ENCODE assay signal across 13 mouse cellular contexts in genomic region chr2:167430737-167431417, GRCm38 (mm10). TPM values are rescaled to one million over a fixed set of nuclear protein-coding genes. Genes with fewer than 3 reads are reported as not detected.
DNase-seq lines count a peak whose midpoint lies in the region; ATAC-seq and TF ChIP-seq lines count a peak whose summit lies in the region.
"Had no signal": no experiment of that assay in that cellular context is flagged by ENCODE, and none has a peak within 500 bp of the region (broad histone marks: within the 10 kb centered on the region; RNA-seq: fewer than 3 reads in every experiment).

No protein-coding gene starts in this region.

- no peak overlapping the region for H3K9ac ChIP-seq in intestine, embryonic 15.5 days
- H3K9ac ChIP-seq in intestine, postnatal 0 days (ENCODE audit: low read depth, low read length), result no peak overlapping the region
- no peak overlapping the region for H3K9ac ChIP-seq in ES-Bruce4 (ENCODE audit: low read depth, poor library complexity, severe bottlenecking)
- H3K9ac ChIP-seq in liver, embryonic 15.5 days, result peak overlapping the region; percentile 30
- H3K9ac ChIP-seq in midbrain, embryonic 15.5 days, result no peak overlapping the region
- H3K9ac ChIP-seq: embryonic facial prominence, embryonic 15.5 days had no signal

- H3K9me3 ChIP-seq in intestine, embryonic 15.5 days, result no peaks in the 10 kb centered on the region
- no peaks in the 10 kb centered on the region for H3K9me3 ChIP-seq in intestine, postnatal 0 days (ENCODE audit: control insufficient read depth)
- H3K9me3 ChIP-seq in ES-Bruce4 (replicated peaks; ENCODE audit: control insufficient read depth, insufficient read depth, low read length, poor library complexity, severe bottlenecking), result no peaks in the 10 kb centered on the region
- H3K9me3 ChIP-seq in embryonic facial prominence, embryonic 10.5 days, result no peaks in the 10 kb centered on the region
- H3K9me3 ChIP-seq in liver, embryonic 15.5 days (replicated peaks), result no peaks in the 10 kb centered on the region
- no peaks in the 10 kb centered on the region for H3K9me3 ChIP-seq in midbrain, embryonic 15.5 days
- H3K9me3 ChIP-seq: embryonic facial prominence, embryonic 15.5 days had no signal

- no peak overlapping the region for H3K4me3 ChIP-seq in intestine, embryonic 15.5 days (replicated peaks)
- H3K4me3 ChIP-seq in intestine, postnatal 0 days (ENCODE audit: low read depth, low read length), result no peak overlapping the region
- no peak overlapping the region for H3K4me3 ChIP-seq in ES-Bruce4 (ENCODE audit: low read depth, low read length)
- H3K4me3 ChIP-seq in embryonic facial prominence, embryonic 10.5 days, result no peak overlapping the region
- no peak overlapping the region for H3K4me3 ChIP-seq in liver, embryonic 15.5 days (replicated peaks)
- no peak overlapping the region for H3K4me3 ChIP-seq in gastrocnemius, adult 2 months
- H3K4me3 ChIP-seq in midbrain, embryonic 15.5 days, result no peak overlapping the region
- H3K4me3 ChIP-seq: embryonic facial prominence, embryonic 15.5 days had no signal

- no peaks in the 10 kb centered on the region for H3K4me1 ChIP-seq in intestine, embryonic 15.5 days (replicated peaks)
- no peaks in the 10 kb centered on the region for H3K4me1 ChIP-seq in intestine, postnatal 0 days (replicated peaks; ENCODE audit: control insufficient read depth, insufficient read depth, low read length)
- H3K4me1 ChIP-seq in ES-Bruce4 (ENCODE audit: control insufficient read depth, insufficient read depth, low read length), result peaks cover 3% of the 10 kb centered on the region
- H3K4me1 ChIP-seq in embryonic facial prominence, embryonic 10.5 days, result no peaks in the 10 kb centered on the region
- peaks cover 48% of the 10 kb centered on the region for H3K4me1 ChIP-seq in liver, embryonic 15.5 days (replicated peaks)
- H3K4me1 ChIP-seq in midbrain, embryonic 15.5 days, result no peaks in the 10 kb centered on the region
- H3K4me1 ChIP-seq: embryonic facial prominence, embryonic 15.5 days had no signal

- TF ChIP-seq POLR2A in ES-Bruce4 (IDR thresholded peaks at IDR 0.05; ENCODE audit: insufficient read depth, low read length), result no peak

- TF ChIP-seq EP300 in ES-Bruce4 (IDR thresholded peaks at IDR 0.05; ENCODE audit: insufficient read depth, low read depth, low read length), result no peak

- H3K36me3 ChIP-seq in intestine, embryonic 15.5 days, result peaks cover 20% of the 10 kb centered on the region; the same call in 1 of the 2 replicates
- H3K36me3 ChIP-seq in intestine, postnatal 0 days (ENCODE audit: control insufficient read depth, insufficient read depth), result peaks cover 54% of the 10 kb centered on the region
- H3K36me3 ChIP-seq in ES-Bruce4 (ENCODE audit: control insufficient read depth, insufficient read depth, low read length, poor library complexity, severe bottlenecking), result peaks cover 54% of the 10 kb centered on the region
- H3K36me3 ChIP-seq in embryonic facial prominence, embryonic 10.5 days (replicated peaks), result peaks cover 89% of the 10 kb centered on the region
- H3K36me3 ChIP-seq in liver, embryonic 15.5 days (replicated peaks), result peaks cover 75% of the 10 kb centered on the region
- peaks cover 12% of the 10 kb centered on the region; the same call in 1 of the 2 replicates for H3K36me3 ChIP-seq in midbrain, embryonic 15.5 days (replicated peaks)

- H3K4me2 ChIP-seq in intestine, embryonic 15.5 days (replicated peaks), result no peak overlapping the region
- H3K4me2 ChIP-seq in intestine, postnatal 0 days (replicated peaks; ENCODE audit: low read depth), result no peak overlapping the region
- peak overlapping the region; percentile 47 for H3K4me2 ChIP-seq in liver, embryonic 15.5 days
- no peak overlapping the region for H3K4me2 ChIP-seq in midbrain, embryonic 15.5 days
- H3K4me2 ChIP-seq: embryonic facial prominence, embryonic 15.5 days had no signal

- intact Hi-C loops in gastrocnemius, adult 2 months (cut with DNase I), result no loop called here

- 0 out of 2 replicates have a peak, but pooled peaks have one; percentile 39 for ATAC-seq in intestine, embryonic 15.5 days
- ATAC-seq in intestine, postnatal 0 days, result no peak
- peak; percentile 94 for ATAC-seq in liver, embryonic 15.5 days (ENCODE audit: insufficient read depth)
- no peak for ATAC-seq in midbrain, embryonic 15.5 days (replicated peaks)
- ATAC-seq: midbrain, embryonic 16.5 days had no signal

- no peaks in the 10 kb centered on the region for H3K27me3 ChIP-seq in intestine, embryonic 15.5 days (replicated peaks)
- H3K27me3 ChIP-seq in intestine, postnatal 0 days (replicated peaks; ENCODE audit: control insufficient read depth, insufficient read depth, low read length), result no peaks in the 10 kb centered on the region
- no peaks in the 10 kb centered on the region for H3K27me3 ChIP-seq in ES-Bruce4 (ENCODE audit: control insufficient read depth, insufficient read depth, low read length, poor library complexity, severe bottlenecking)
- H3K27me3 ChIP-seq in embryonic facial prominence, embryonic 10.5 days (replicated peaks; ENCODE audit: low read depth, poor library complexity, severe bottlenecking), result no peaks in the 10 kb centered on the region
- H3K27me3 ChIP-seq in liver, embryonic 15.5 days, result no peaks in the 10 kb centered on the region
- no peaks in the 10 kb centered on the region for H3K27me3 ChIP-seq in midbrain, embryonic 15.5 days (replicated peaks)
- H3K27me3 ChIP-seq: embryonic facial prominence, embryonic 15.5 days had no signal

- H3K27ac ChIP-seq in intestine, embryonic 15.5 days, result no peak overlapping the region
- H3K27ac ChIP-seq in intestine, postnatal 0 days (ENCODE audit: low read depth, low read length), result no peak overlapping the region
- peak overlapping the region; percentile 37 for H3K27ac ChIP-seq in ES-Bruce4 (ENCODE audit: insufficient read depth, low read length)
- H3K27ac ChIP-seq in embryonic facial prominence, embryonic 10.5 days (replicated peaks), result 0 out of 2 replicates have a peak overlapping the region, but pooled peaks have one; percentile 48
- peak overlapping the region; percentile 95 for H3K27ac ChIP-seq in liver, embryonic 15.5 days (replicated peaks)
- H3K27ac ChIP-seq in gastrocnemius, adult 2 months, result no peak overlapping the region
- no peak overlapping the region for H3K27ac ChIP-seq in midbrain, embryonic 15.5 days
- H3K27ac ChIP-seq: embryonic facial prominence, embryonic 15.5 days had no signal

- no peak for DNase-seq in embryonic facial prominence, embryonic 10.5 days (ENCODE audit: low spot score)
- DNase-seq in right cerebral cortex, postnatal 25 days, result no peak
- no peak for DNase-seq in gastrocnemius, adult 2 months
- DNase-seq: adrenal gland, postnatal 25 days; kidney, adult 9 months; lung, postnatal 14 days had no signal

- no peak for TF ChIP-seq CTCF in intestine, postnatal 0 days (IDR thresholded peaks at IDR 0.05; ENCODE audit: low read depth)
- TF ChIP-seq CTCF in ES-Bruce4 (IDR thresholded peaks at IDR 0.05; ENCODE audit: low read depth, low read length), result no peak
- no peak for TF ChIP-seq CTCF in gastrocnemius, adult 2 months (IDR thresholded peaks at IDR 0.05)

- WGBS in intestine, embryonic 15.5 days, result 54% methylated on average over 9 of the region's 9 CpGs
- whole genome bisulfite sequencing in intestine, postnatal 0 days, result 56% methylated on average over 9 of the region's 9 CpGs
- 66% methylated on average over 9 of the region's 9 CpGs for WGBS in embryonic facial prominence, embryonic 10.5 days
- WGBS in liver, embryonic 15.5 days (ENCODE audit: insufficient replicate concordance), result 54% methylated on average over 9 of the region's 9 CpGs
- WGBS in midbrain, embryonic 15.5 days, result 68% methylated on average over 9 of the region's 9 CpGs

RNA-seq across cellular contexts. Expression of gene Slc9a8, which starts 9.4 kb away (rescaled TPM):
- polyA plus RNA-seq in intestine, embryonic 15.5 days (2015; fragmentation: Nextera tagmentation; extraction: Ambion mirVana), result 19.9 and 21.7 TPM in 2 replicates
- 14.9 and 15.7 TPM in 2 replicates for polyA plus RNA-seq in intestine, postnatal 0 days (2015; fragmentation: Nextera tagmentation; extraction: Ambion mirVana)
- 44.8 and 49.1 TPM in 2 replicates for polyA plus RNA-seq in ES-Bruce4 (2011; ENCODE audit: insufficient read depth, insufficient read length, low read depth, missing spikeins)
- polyA plus RNA-seq in embryonic facial prominence, embryonic 10.5 days (2016; fragmentation: Nextera tagmentation; extraction: Ambion mirVana), result 24.3 and 25.9 TPM in 2 replicates
- polyA plus RNA-seq in liver, embryonic 15.5 days (2015; fragmentation: Nextera tagmentation; extraction: Ambion mirVana), result 12.7 and 15.2 TPM in 2 replicates
- 10 to 100 TPM; 25.0 to 30.4 TPM for total RNA-seq in gastrocnemius, adult 2 months (2021)
- polyA plus RNA-seq in midbrain, embryonic 15.5 days (2015; fragmentation: Nextera tagmentation; extraction: Ambion mirVana), result 20.2 and 23.2 TPM in 2 replicates

Comparison
In these comparisons a context has a peak if more than half of its experiments do, and no peak if none do; other contexts are left out.
1. ATAC-seq: peak in intestine, embryonic 15.5 days (single experiment) and liver, embryonic 15.5 days (single experiment); none in intestine, postnatal 0 days (single experiment) and midbrain, embryonic 15.5 days (single experiment).
2. H3K27ac ChIP-seq: peak in ES-Bruce4 (single experiment), embryonic facial prominence, embryonic 10.5 days (single experiment) and liver, embryonic 15.5 days (single experiment); none in intestine, embryonic 15.5 days (single experiment), intestine, postnatal 0 days (single experiment), gastrocnemius, adult 2 months (single experiment) and midbrain, embryonic 15.5 days (single experiment).